Mouse (Mus musculus): Measurements from ENCODE around the gene Pde4c.
A peak's percentile ranks its signal among the peaks of the same experiment; 100 is the strongest.

Pde4c gene

DNA sequence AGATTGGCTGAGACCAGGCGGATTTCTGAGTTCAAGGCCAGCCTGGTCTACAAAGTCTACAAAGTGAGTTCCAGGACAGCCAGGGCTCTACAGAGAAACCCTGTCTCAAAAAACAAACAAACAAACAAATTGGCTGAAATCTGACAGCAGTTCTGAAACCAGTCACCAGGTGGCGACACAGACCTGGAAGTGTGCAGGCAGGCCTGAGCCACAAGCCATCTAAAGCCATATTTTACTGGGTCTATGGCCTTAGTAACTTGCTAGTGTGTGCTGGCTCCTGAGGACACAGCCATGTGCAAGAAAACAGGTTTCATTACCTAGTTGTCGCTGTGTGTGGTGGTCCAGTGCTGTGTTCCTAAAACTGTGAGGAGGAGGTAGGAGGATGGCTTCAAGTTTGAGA is 2.8 kb upstream of the Pde4c start:
- peak; percentile 89 for DNase-seq (ENCODE audit: low read depth, low spot score)

DNA sequence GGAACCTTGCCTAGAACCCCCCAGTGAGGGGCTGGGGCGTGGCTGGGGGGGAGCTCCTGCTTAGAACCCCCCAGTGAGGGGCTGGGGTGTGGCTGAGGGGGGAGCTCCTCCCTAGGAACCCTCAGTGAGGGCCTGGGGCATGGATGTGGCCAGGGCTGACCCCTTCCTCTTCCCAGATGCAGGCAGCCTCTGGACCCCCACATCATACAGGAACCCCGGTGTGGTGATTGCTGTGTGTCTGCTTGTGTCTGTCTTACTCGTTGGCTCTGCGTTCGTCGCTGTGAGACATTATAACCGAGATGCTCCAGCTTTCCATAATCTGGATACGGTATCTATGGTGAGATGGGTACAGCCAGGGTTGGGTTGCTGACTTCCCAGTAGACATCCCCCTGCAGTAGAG is 1.9 kb upstream of the Pde4c start:
- no peak for DNase-seq (ENCODE audit: low read depth, low spot score)

DNA sequence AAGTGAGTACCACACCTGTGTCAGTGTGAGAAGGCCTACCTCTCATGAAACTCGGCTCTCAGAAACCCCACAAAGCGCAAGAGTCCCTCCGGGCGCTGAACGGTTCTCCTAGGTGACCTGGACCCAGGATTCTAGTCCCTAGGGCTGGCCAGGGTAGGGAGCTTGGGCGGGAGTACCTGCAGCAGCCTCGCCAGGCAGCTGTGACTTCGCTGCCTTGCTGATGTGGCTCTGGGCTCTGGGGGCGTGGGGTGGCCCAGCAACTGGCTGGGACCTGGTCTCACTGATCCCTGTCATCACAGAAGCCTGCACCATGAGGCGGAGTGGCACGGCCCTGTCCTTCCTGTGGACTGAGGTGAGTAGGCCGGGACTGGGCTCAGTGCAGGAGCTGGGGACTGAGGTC is 696 bp downstream of the Pde4c start:
- no peak for DNase-seq (ENCODE audit: low read depth, low spot score)

DNA sequence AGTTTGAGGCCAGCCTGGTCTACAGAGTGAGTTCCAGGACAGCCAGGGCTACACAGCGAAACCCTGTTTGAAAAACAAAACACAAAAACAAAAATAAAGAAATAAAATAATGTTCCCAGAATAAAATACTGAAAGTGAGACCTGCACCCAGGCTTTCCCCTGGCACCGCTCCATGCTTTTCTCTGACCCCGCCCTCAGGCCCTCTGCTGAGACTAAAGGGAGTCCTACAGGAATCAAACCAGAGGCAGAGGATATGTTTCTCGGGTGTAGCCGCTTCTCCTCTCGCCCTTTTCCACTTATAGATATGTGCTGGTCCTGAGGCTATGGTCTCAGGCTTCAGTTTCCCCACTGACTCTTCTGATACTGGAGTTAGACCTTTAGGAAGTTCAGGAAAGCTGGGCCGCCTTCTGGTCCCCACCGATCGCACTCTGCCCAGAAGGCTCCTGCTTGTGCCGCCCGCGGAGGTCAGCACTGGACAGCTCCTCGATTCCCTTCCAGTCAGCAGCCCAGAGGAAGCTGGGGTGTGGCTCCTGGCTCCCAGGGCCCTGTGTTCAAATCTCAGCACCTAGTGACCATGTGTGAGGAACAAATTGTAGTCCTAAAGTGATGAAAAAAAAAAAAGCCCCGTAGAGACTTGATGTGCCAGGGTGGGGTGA is 2.4 kb downstream of the Pde4c start:
- no peak for DNase-seq (ENCODE audit: low read depth, low spot score)

DNA sequence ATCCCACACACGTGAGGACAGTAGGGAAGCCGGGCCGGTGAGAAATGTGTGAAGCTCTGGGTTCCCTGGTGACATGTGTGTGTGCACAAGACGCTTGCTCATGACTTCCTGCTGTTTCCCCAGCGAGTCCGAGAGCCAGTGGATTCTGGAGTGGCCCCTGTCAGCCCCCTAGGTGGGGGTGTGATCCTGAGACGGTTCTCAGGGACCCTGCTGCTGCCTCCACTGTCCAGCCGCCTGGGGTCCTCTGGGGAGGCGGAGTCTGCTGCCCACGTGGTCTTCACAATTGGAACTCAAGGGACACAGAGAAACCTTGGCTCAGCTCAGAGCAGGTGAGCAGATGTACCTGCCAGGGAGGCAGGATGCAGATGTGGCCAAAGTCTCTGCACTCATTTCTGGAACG is 3.2 kb downstream of the Pde4c start:
- no peak for DNase-seq (ENCODE audit: low read depth, low spot score)

DNA sequence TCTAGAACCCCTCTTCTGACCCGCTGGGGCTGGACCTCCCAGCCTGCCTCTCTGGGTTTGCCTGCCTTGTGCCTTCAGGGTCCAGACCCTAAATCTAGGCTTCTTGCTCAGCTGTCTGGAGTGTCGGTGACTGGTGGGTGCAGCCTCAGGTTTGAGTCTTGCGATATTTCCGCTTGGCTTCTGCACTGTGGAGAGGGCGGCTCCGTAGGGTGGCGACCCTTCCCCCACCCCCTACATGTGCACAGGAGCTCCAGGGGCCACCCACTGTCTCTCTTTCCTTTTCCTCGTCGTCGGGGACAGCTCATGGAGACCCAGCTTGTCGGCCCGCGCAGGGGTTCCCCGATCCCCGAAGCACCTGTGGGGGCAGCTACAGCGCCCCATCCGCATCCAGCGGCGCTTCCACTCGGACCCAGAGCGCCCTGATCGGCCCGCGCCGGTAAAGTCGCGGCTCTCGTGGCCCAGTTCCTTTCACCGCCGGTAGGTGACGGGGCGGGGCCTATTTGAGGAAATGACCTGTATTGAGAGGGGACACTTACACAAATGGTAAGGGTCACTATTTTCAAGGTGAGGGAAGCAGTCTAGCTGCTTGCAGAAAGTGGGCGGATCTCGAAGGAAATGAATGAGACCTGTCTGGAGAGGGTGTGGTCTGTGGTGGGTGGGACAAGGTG is 6.4 kb downstream of the Pde4c start:
- peak; percentile 67 for DNase-seq (ENCODE audit: low read depth, low spot score)

DNA sequence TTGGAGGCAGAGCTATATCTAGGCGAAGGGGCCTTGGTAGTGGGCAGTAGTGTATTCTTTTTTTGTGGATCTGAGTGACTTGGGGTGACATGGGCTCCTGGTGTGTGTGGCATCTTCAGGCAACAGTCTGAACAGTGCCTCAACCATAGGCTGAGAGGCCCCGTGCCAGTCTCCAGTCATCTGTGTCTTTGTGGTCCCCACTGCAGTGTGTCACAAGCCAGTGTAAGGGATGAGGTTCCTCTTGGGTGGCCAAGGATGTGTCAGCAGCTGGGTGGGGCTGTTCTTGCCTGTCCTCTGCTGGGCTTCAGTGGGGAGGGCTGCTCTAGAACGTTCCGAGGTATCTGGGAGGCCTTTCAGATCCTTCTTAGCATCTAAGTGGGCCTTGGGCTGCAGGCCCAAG is 7.4 kb downstream of the Pde4c start:
- no peak for DNase-seq (ENCODE audit: low read depth, low spot score)

DNA sequence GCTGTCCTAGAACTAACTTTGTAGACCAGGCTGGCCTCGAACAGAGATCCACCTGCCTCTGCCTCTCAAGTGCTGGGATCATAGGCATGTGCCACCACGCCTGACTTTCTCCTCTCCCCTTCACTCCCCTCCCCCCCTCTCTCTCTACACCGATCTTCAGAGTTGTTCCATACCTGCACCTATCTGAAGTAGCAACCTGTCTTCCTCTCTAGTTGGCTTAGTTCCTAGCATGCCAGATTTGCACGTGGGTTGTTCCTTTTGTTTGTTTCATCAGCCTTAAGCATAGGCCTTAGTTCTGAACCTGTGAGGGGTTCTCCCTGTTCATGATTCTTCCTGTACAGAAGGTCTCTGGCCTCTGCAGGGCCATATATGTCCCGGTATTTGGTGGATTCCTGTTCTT is 14.2 kb downstream of the Pde4c start:
- DNase-seq (ENCODE audit: low read depth, low spot score) = no peak

DNA sequence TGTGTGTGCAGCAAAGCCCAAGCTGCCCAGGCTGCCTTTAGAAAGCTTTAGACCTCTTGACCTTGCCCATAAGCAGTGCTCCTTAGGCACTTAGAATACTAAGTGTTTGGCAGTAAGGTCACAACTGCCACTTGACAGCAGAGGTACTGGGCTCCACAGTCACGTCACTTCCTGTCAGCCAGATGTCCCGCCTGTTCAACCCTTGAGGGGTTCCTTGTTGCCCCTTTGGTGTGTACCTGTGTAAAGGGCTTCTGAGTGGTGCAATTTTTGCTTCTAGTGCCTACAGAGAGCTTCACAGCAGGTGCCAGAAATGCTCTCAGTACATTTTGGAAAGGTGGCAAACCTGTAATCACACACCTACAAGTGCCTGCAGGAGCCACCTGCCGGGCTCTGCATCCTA is 14.7 kb downstream of the Pde4c start:
- DNase-seq (ENCODE audit: low read depth, low spot score) = no peak

DNA sequence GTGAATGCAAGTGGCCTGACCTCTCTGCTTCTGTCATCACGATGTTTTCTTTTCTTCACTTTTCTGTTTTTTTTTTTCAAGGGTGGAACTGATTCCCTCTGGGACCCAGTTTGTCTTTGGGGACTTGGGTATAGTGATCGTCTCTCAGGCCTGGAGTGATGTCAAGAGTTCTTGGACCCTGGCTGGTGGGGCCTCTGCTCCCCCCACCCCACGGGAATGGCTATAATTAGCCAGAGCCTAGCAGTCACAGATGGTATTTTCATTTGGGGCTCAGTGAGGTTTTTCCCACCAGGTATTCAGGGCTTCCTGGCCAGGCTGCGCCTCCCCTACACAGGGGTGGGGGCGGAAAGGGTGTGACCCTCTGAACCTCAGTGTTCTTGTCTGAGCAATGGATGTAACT is 18.1 kb downstream of the Pde4c start:
- DNase-seq (ENCODE audit: low read depth, low spot score) = no peak

DNA sequence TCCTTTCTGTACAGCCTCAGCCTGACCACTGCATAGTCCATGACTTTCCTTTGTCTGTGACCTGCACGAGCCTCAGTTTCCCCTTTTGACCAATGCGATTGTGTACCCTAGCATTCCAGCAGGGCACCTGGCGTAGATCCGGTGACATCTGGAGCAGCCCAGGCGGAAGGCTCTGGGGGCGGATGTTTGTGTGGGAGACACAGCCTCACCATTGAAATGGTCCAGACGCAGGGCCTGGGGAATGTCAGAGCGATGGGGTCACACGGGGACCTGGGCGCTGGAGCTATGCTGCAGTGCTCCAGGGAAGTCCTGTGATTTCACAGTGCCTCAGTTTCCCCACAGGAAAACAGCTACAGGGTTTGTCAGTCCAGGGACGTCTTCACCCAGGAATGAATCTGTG is 18.7 kb downstream of the Pde4c start:
- DNase-seq (ENCODE audit: low read depth, low spot score) = no peak

DNA sequence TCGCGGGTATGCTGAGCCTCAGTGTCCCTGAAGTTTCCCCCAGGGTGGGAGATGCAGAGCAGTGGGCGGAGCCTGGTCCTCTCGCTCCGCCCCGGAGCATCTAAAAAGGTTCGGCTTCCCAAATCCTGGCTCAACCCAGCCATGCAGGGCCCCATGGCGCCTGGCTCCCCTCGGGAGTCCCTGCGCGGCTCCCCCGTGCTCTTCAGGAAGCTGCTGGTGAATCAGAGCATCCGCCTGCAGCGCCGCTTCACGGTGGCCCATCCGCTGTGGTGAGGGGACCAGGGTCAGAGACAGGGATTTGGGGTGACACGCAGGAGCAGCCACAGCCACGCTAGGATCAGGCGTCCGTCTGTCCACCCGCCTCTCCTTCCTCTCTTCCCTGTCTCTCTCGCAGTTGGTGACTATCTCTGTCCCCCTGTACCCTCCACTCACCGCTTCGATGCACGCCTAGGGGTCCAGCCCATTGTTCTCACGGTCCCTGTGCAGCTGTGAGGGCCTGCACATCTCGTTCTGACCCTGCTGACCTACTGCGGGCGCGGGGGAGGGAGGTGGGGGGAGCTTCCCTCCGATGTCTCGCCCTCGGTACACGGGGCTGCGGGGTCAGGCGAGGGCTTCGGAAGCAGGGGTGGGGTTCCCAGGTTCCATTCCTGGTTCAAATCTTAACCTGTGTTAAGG is 19.6 kb downstream of the Pde4c start:
- DNase-seq (ENCODE audit: low read depth, low spot score) = peak; percentile 53

DNA sequence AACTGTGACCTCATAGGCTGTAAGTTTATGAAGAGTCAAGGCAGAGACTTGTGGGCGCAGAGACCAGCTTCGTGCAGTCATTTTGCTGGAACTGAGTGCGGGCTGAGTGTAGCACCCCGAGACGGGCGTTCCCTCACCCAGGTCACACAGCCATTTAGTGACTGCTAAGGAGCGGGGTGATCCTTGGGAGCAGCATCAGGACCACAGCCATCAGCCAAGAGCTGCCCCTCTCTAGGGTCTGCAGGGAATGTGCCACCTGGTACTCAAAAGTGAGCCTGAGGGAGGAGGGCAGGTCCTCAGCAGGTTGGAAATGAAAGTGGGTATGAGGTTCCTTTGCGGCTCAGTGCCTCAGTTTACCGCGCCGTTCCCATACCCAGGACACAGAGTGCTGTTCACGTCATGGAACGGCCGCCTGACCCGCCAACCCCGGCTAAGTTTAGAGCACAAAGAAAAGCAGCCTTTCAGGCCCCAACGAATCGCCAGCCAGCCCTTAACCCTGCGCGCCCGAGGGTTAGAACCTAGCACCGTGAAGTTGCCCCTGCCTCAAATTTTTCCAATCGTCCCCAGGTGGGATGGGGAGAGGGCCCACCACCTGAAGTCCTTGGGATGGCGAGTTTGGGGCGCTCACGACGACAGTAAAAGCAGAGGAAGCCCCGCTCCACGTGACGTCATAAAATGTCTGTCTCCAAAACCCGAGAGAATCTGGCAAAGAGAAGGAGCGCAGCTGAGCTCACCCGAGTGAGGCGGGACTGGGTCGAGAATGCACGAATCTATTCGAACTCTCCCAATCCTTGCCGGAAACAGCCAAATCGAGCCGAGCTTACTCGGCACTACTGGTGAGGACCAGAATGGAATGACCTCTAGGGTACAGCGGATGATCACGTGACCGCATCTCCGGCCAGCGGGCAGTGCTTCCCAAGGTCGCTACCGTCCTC is 20.4 kb downstream of the Pde4c start:
- DNase-seq (ENCODE audit: low read depth, low spot score) = peak; percentile 70

DNA sequence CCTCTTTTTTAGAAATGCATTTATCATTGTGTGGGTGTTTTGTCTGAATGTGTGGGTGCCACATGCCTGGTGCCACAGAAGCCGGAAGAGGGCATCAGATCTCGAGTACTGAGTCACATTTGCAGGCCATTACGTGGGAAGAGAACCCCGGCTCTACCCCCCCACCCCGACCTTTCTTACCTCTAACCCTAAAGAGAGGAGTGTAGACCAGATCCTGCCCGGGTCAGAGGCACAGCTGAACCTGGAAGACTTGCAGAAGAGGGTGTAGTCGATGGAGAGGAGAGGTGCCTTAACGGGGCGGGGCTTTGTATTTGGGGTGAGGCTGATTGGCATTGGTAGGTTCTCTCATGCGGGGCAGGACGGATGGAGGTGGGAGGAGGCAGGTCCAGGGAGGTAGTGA is 21.3 kb downstream of the Pde4c start:
- DNase-seq (ENCODE audit: low read depth, low spot score) = peak; percentile 57

DNA sequence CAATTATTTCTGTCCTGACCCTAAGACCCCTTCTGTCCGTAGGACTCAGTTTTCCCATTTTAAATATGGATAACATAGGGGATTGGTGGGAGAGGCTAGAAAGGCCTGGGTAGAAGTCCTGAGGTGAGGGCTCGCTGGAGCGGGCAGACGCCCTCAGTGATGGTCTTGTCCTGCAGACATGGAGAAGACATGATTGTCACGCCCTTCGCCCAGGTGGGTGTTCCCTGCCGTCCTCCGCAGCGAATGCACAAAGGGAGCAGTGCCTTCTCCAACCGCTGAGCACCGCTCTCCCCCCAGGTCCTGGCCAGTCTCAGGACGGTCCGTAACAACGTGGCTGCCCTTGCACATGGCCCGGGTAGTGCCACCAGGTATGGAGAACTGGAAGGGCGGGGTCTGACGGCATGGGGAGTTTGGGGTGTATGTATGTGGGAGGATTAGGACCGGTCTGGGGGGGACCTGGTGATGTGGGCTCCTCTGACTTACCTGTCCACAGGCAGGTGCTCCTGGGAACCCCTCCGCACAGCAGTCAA is 22.2 kb downstream of the Pde4c start:
- no peak for DNase-seq (ENCODE audit: low read depth, low spot score)

DNA sequence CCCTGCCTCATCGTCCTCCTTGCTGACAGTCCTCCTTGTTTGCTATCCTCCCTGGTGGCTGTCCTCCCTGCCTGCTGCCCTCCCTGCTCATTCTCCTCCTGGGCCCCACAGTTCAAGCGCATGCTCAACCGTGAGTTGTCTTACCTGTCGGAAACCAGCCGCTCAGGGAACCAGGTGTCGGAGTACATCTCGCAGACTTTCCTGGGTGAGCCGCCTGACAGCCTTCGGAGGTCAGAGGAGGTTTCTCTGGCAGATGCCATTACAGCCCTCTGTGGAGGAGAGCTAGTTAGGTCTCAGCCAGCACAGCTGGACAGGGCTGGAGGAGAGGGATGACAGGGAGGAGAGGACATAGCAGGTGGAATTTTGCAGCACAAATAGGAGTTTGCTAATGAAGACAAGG is 23.2 kb downstream of the Pde4c start:
- DNase-seq (ENCODE audit: low read depth, low spot score) = no peak

DNA sequence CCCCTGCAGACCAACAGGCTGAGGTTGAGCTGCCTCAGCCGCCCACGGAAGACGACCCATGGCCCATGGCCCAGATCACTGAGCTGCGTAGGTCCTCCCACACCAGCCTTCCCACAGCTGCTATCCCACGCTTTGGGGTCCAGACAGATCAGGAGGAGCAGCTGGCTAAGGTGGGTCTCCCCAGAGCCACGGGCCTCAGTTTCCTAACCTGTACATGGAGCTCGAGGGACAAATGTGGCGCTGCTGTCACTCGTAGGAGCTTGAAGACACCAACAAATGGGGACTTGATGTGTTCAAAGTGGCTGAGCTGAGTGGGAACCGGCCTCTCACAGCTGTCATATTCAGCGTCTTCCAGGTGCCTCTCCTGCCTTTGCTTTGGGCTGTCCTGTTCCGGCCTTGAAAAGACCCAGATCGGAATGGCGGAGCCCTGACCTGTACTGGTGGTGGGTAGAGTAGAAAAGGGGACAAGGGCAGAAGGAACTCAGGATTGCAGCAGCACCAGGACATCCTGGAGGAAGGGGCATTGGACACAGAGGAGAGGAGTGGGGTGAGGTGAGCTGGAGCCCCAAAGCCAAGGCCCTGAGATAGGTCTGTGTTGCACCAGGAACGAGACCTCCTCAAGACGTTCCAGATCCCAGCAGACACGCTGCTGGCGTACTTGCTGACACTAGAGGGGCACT is 23.8 kb downstream of the Pde4c start:
- no peak for DNase-seq (ENCODE audit: low read depth, low spot score)

DNA sequence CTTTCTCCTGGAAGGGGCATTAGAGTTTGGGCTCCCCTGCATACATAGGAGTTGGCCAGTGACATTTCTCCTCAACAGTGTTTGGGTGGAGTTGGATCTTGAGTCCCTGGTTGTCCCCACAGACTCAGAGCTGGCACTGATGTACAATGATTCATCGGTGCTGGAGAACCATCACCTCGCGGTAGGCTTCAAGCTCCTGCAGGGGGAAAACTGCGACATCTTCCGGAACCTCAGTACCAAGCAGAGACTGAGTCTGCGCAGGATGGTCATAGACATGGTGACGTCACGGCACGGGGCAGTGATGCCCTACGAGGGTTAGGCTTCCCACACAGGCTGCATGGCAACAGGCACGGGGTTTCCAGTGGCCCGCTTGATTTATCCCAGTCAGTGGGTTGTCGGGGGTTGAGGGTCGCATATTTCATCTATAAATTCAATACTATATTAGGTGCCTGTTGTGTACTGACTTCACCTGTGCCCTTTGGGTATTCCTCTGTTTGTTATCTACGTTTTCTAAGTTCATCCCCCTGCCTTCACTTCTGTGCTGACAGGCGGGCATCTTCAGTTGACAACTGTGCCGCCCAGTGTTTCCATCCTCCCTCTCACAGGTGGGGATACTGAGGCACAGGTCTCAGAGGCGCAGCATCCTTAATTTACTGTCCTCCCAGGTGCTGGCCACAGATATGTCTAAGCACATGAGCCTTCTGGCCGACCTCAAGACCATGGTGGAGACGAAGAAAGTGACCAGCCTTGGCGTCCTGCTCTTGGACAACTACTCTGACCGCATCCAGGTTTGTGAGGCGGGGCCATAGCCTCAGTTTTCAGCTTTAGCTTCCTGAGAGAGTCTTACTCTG is 25.0 kb downstream of the Pde4c start:
- no peak for DNase-seq (ENCODE audit: low read depth, low spot score)

DNA sequence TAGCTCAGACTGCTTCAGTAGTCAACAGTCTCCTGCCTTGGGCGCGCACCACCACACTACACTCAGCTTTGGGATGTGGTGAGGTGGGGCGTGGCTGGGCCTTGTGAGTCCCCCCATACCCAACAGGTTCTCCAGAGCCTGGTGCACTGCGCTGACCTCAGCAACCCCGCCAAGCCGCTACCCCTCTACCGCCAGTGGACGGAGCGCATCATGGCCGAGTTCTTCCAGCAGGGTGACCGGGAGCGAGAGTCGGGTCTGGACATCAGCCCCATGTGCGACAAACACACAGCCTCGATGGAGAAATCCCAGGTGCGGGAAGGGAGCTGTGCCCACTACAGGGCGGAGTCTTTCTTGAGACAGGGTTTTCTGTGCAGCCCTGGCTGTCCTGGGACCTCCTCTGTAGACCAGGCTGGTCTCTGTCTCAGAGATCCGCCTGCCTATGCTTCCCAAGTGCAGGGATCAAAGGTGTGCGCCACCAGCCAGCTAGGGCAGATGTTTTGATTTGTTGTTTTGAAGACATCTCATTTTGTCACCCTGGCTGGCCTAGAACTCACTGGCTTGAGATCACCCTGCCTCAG is 25.7 kb downstream of the Pde4c start:
- DNase-seq (ENCODE audit: low read depth, low spot score) = no peak

DNA sequence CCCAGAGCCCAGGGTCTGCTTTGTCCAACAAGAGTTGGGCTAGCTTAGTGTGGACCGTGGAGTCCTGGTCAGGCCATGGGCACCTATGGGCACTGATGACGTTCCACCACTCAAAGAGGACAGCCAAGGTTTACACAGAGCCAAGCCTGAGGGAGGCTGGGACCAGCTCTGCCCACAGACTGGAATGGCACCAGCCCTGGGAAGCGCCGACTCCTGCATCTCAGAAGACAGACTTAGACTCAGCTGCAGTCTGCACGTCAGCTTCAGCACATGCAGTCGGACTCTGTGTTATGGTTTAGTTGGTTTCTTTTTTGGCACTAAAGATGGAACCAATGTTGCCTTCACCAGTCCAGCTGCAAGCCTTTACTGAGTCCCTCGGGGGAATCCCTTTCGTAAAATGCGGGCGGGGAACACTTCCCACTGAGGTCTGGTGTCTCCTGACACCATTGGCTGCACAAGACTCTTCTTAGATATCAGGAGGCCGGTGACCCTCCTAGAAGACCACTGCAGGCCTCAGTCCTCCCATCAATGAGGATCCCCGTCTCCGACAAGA is 26.7 kb downstream of the Pde4c start:
- DNase-seq (ENCODE audit: low read depth, low spot score) = no peak
